Mouse (Mus musculus) right cerebral cortex, postnatal 10 days (tissue): ENCODE measurements around the gene Cped1.

ENCODE experiments used
- DNase-seq, 2 experiments: peaks; one replicate each; pipeline ENCODE4 v3.0.0; 2021; ENCODE audit warnings: low spot score in 2 of 2

Cped1 gene

GRCm38 (mm10) chr6:22161944-22162343 is 176.2 kb downstream of the Cped1 start:
- DNase-seq = no peak

- no peak for DNase-seq
Measured at GRCm38 (mm10) chr6:22168388-22168787, 182.7 kb downstream of the Cped1 start.

GRCm38 (mm10) chr6:22178721-22179295 is 193.1 kb downstream of the Cped1 start:
- no peak for DNase-seq

GRCm38 (mm10) chr6:22180316-22180715 is 194.6 kb downstream of the Cped1 start:
- peak; percentile 61 to 66 for DNase-seq

- no peak for DNase-seq
Measured at GRCm38 (mm10) chr6:22186967-22187366, 201.3 kb downstream of the Cped1 start.

DNA sequence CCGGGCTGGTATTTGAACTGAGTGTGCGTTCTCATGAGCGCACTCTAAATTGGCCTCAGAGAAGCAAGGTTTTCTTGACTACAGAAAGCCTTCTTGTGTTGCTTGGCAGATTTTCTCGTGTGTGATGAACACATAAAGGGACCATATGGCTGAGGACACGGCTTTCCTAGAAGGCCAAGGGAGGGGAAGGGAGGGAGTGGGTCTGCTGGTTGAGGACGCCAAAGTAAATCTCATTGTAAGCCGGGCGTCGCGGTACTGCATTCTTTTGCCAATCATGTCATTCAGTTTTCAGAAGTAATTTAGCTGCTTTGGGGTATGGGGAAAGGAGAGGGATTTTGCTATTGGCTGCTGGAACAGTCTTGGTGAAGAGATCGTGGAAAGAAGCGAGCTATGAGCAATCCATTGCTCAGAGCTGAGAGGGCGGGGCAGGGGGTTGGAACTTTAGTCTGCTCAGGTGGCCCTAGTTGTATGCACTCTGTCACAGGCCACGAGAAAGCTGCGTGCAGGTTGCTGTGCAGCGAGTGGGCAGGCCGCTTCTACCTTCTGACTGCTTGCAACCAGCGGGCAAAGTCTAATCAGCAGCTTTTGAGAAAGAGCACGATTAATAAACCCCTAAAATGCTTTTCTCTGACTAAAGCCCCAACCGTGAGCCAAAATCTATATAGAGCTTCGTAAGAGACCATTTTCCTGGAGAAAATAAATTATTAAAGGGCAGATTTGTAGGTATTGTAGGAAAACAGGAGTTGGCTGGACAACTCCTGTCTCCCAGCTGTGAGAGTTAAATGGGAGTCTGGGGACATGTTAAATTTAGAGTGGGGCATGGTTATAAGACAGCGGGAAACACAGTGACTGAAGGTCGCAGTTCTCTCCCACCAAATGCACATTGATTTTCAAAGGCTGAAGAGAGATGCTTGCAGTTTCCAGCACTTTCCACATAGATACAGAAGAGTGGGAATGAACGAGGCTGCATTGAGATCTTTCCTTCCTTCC is 203.9 kb downstream of the Cped1 start:
- no peak for DNase-seq

- DNase-seq = no peak
Measured at GRCm38 (mm10) chr6:22198603-22199002, 212.9 kb downstream of the Cped1 start.

DNA sequence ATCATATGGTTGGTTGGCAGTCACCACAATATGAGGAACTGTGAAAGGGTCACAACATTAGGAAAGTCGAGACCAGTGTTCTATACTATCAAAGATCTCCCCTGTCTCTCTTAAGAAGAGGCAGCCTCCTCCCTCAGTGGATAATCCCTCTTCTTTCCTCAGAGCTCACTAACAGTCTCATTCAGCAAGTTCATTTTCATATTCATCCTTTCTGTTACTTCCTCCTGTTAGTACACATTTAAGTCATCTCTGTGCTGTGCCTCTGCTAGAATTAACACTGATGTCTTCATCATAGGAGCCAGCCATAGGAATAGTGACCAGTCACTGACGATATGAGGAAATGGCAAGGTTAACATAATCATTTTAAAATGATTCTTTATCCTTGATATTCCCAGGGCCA is 213.8 kb downstream of the Cped1 start:
- no peak for DNase-seq

DNA sequence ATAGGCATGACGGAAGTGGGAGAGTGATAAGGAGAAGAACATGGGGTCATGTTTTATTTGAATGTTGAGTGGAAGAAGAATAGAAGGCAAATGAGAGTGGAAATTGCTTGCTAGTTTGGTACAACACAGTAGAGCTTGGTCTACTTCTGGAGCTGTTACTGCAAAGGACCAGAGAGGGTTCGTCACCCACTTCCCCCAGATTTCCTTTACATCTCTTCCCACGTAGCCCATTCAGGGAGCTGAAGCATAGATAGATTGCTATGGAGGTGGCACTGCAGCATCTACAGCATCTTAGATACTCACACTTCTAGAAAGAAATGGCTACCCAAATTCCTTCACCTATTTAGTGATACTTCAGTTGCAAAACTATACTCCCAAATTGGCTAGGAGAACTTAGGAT is 214.4 kb downstream of the Cped1 start:
- no peak for DNase-seq

DNA sequence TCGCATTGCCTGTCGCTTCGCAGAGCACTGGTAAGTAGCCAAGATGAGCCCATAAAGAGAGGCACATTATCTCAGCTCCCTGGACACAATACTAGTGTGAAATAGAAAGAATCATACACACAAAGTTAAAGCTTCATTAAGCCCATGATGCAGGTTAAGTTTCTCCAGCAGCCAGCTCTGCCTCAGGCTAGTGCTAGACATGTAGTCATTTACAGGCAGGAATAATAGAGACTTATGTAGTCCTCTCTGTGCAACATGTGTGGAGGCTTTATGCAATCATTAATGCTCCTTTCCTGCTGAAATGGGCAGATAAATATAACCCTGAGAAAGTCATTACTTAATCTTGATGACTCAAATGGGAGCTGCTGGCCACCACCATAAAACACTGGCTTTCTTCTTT is 216.2 kb downstream of the Cped1 start:
- no peak for DNase-seq

DNA sequence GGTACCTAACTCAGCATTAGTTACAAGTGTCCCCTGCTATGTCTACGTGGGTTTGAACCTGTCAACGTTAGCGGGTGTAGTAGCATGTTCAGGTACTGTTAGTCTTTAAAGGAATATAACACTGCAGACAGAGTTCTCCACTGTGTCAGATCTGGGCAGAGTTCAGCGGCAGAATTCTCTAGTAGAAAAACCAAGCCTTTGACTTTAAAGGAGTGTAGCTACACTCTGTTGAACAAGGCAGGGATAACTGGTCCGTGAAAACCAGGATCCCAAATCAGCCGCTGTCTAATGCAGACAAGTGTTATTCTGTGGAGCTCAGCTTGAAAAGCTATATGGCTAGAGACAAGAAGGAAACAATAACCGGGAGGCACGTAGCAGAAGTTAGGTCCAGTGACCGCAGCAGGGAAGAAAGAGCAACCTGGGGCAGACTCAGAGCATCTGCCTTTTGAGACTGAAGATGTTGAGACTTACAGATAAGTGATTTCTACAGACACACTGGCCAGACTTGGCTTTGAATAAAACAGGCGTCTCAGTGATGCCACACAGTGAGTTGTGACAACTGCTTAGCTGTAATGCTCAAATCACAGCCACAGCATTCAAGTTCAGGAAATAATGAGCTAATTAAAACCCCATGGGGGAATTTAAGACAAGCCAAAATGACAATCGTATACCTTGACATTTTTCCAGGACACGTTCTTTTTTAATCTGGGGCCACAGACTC is 219.5 kb downstream of the Cped1 start:
- DNase-seq = no peak

DNA sequence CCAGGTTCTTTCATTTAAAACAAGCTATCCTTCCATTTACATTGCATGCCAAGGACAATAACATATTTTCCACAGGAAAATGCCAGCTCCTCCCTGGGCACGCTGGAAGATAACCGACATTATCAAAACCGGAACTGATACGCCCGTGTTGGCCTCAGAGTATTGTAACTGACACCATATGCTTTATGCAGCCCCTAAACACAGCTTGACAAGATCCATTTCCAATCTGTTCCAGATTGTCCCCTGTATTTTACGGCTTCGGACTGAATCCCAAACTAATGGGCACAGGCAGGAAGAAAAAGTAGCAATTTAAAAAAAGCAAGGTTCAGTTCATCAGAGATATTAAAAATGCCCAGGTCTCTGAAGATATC is 220.0 kb downstream of the Cped1 start:
- DNase-seq = no peak

GRCm38 (mm10) chr6:22206179-22206578 is 220.5 kb downstream of the Cped1 start:
- DNase-seq = no peak

- DNase-seq = peak; percentile 34 to 54
Measured at GRCm38 (mm10) chr6:22206630-22207293, 221.0 kb downstream of the Cped1 start.

GRCm38 (mm10) chr6:22212158-22212557 is 226.4 kb downstream of the Cped1 start:
- DNase-seq = no peak

DNA sequence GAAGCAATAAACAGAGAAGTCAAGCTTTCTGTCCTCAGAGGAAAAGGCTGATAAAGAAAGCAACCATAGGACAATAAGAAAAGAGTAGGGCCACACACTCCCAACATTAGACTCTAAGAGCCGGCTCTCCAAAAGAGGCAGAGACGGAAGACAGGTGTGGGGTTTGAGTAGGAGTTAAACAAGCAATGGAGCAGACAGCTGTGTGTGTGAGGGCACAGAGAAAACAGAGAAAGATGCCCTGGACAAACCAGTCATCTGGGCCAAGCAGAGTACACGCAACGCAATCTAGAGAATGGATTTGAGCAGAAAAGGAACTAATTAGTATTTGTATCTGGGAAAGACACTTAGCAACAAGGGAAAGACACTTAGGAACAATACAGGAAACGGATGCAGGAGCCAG is 227.5 kb downstream of the Cped1 start:
- no peak for DNase-seq

DNA sequence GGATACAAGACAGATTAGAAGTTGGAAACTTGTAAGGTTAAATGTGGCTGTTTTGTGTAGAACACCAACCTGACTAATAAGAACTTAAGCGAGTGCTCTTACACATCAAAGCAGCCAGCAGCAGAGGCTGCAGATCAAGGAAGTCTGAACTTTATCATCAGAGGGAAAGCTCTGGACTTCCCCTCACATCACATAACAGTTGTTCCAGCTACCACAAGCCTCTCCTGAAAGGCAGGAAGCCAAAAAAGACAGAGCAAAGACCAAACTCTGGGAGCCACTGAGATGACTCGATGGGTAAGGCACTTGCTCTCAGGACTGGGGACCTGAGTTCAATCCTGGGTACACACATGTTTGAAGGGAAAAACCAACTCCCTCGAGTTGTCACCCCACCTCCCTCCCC is 228.1 kb downstream of the Cped1 start:
- no peak for DNase-seq

- no peak for DNase-seq
Measured at GRCm38 (mm10) chr6:22214665-22215064, 228.9 kb downstream of the Cped1 start.

DNA sequence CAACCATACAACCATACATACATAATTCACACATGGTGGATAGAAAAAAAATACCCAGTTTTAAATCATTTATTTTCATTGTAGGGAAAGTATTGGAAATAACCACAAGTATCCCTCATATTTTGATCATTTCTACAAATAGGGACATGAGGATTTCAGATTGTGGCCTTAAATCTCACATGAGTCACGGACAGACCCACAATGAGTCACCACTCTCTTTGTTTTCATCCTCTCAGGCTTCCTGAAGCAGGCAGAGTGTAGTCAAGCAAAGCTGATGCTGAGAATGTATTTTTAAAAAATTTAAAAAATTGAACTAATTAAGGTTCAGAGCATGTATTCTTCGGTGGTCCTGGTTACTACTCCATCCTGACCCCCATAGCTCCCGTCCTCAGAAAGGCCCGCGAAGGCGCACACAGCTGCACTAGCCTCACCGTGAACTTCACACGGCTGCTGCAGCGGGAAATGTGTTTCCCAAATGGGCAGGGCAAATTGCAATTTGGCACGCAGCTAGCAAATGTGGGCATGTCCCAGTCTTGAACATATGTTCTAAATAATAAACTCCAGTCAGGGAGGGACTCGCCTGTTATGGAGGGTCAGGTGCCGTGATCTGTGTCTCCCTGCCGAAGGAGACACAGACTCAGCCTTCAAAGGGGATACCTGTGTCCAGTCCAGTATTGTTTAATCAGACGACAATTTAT is 230.7 kb downstream of the Cped1 start:
- no peak for DNase-seq

- no peak for DNase-seq
Measured at GRCm38 (mm10) chr6:22221134-22221533, 235.4 kb downstream of the Cped1 start.

GRCm38 (mm10) chr6:22222087-22222486 is 236.4 kb downstream of the Cped1 start:
- DNase-seq = no peak
